Mouse (Mus musculus): ENCODE results near the gene Bdh1.

Gene Bdh1

GRCm38 (mm10) chr16:31506665-31507456, 84.8 kb downstream of the Bdh1 start:
- peak; percentile 11 to 60 for DNase-seq

GRCm38 (mm10) chr16:31507457-31507755, 85.3 kb downstream of the Bdh1 start:
- peak in 1 of 2 experiments; percentile 12 for DNase-seq

- DNase-seq: peak; percentile 16 to 62
Measured at GRCm38 (mm10) chr16:31507794-31508526, 85.9 kb downstream of the Bdh1 start.
